8 mouse cellular contexts compared by ENCODE assay signal in the genomic region with DNA sequence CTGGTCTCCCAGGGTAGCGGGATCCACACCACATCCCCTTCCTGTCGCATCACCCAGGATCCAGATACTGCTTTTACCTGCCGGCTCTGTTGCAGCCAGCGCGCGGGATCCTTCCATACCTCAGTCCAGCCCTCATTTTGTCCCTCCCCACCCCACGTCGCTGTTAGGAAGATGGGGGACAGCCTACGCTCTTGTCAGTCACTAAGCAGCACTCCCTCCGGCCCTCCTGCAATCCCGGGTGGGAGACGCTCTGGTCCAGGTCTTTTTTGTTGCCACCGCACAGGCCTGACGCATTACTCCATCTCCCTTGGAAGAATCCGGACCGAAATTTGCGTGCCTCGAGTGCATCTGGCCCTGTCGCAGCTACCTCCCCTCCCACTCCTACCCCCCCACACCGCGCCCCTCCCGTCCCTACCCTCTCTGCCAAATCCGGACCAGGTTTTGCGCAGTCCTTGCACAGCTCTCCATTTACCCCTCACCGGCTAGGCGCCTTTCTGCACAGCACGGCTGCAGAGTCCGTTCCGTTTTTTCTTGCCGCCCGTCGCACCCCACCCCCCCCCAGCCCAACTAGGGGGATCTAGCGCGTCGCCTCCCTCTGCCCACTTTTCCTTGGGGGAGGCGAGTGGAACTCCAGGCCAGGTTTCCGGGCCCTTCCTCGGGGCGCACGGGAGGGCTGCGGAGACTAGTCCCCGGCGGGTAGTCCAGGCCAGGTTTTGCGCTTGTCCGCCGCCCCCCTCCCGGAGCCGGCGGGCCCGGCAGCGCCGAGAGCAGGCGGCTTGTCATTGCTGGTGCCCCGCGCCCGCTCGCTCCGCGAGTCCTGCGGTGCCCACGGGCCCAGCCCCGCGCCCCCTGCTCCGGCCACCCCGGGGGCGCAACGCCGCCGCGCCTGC. TPM values are rescaled to one million over a fixed set of nuclear protein-coding genes. Genes with fewer than 3 reads are reported as not detected.
DNase-seq lines count a peak whose midpoint lies in the region; ATAC-seq and TF ChIP-seq lines count a peak whose summit lies in the region.

A gene (plus strand): TSS at position 743 of the 890 bp plus-strand sequence.

- intact Hi-C loops in gastrocnemius, adult 2 months (cut with DNase I) = no loop called here

- peak within 1 kb of the TSS; percentile 89 for H3K4me3 ChIP-seq in gastrocnemius, adult 2 months
- H3K4me3 ChIP-seq in hindbrain, embryonic 16.5 days (ENCODE audit: low read length) = peak within 1 kb of the TSS; percentile 93

- DNase-seq in WW6 (ENCODE audit: low read depth, low spot score) = peak; percentile 94
- peak; percentile 96 to 97 for DNase-seq in cerebellum, postnatal 36 days
- peak; percentile 92 for DNase-seq in gastrocnemius, adult 2 months
- DNase-seq in left cerebral cortex, adult 11 months (ENCODE audit: low spot score) = peak; percentile 93
- DNase-seq in lung, postnatal 36 days = peak; percentile 86
- peak; percentile 94 for DNase-seq in retina, postnatal 7 days (ENCODE audit: low read depth, low spot score)
- peak; percentile 73 to 83 for DNase-seq in urinary bladder, adult 18-20 months (ENCODE audit: low spot score in 2 of 2)

- peak within 1 kb of the TSS; percentile 84 for H3K27ac ChIP-seq in gastrocnemius, adult 2 months
- H3K27ac ChIP-seq in hindbrain, embryonic 16.5 days (ENCODE audit: low read depth, low read length) = peak within 1 kb of the TSS; percentile 100

- H3K27me3 ChIP-seq in hindbrain, embryonic 16.5 days (replicated peaks; ENCODE audit: control insufficient read depth, insufficient read depth, low read length) = peaks cover 2% of the 10 kb centered on the region

- WGBS in hindbrain, embryonic 16.5 days = under 1% methylated on average over 51 of the region's 70 CpGs

- H3K4me2 ChIP-seq in hindbrain, embryonic 16.5 days (ENCODE audit: low read length) = peak within 1 kb of the TSS; percentile 83

- peak; percentile 93 for ATAC-seq in hindbrain, embryonic 16.5 days

- H3K9me3 ChIP-seq in hindbrain, embryonic 16.5 days (ENCODE audit: control insufficient read depth, low read length) = no peaks in the 10 kb centered on the region

- no peak for TF ChIP-seq CTCF in gastrocnemius, adult 2 months (IDR thresholded peaks at IDR 0.05)

- peaks cover 40% of the 10 kb centered on the region for H3K4me1 ChIP-seq in hindbrain, embryonic 16.5 days (ENCODE audit: control insufficient read depth, insufficient read depth, low read depth, low read length)

- H3K9ac ChIP-seq in hindbrain, embryonic 16.5 days (ENCODE audit: low read depth, low read length) = peak within 1 kb of the TSS; percentile 98

- H3K36me3 ChIP-seq in hindbrain, embryonic 16.5 days (ENCODE audit: control insufficient read depth, insufficient read depth, low read length) = no peaks in the 10 kb centered on the region

RNA-seq across cellular contexts. Expression of the gene that starts here (rescaled TPM):
- total RNA-seq in gastrocnemius, adult 2 months (2021) = 10 to 100 TPM; 14.7 to 22.5 TPM
- 50.9 and 53.0 TPM in 2 replicates for polyA plus RNA-seq in hindbrain, embryonic 16.5 days (2015; fragmentation: Nextera tagmentation; extraction: Ambion mirVana)

Comparison
In these comparisons a context has a peak if more than half of its experiments do, and no peak if none do; other contexts are left out.
1. Peak in every context shown above with its lines: DNase-seq, ATAC-seq, H3K4me3 ChIP-seq and H3K27ac ChIP-seq.